Mouse (Mus musculus) hindbrain, embryonic 12.5 days (tissue): ENCODE data around the gene Iqgap2. TPM values are rescaled to one million over a fixed set of nuclear protein-coding genes. Genes with fewer than 3 reads are reported as not detected.
A peak's percentile ranks its signal among the peaks of the same experiment; 100 is the strongest.

Source experiments
- ATAC-seq: fragments of 200-750 bp; cut with Nextera tagmentation; 2 replicates; pipeline ENCODE4 v1.8.0; 2017; ENCODE audit warnings: moderate TSS enrichment; ENCODE audit not compliant: low FRiP score
- H3K27ac ChIP-seq: fragments of 300-500 bp; sonication (generic); 2 replicates; pipeline ENCODE4 v1.5.1; 2016; ENCODE audit warnings: mild to moderate bottlenecking
- H3K27me3 ChIP-seq: fragments of 300-500 bp; sonication (generic); 2 replicates; pipeline ENCODE4 v1.6.1; 2016; ENCODE audit warnings: mild to moderate bottlenecking
- H3K36me3 ChIP-seq: fragments of 300-500 bp; sonication (generic); 2 replicates; pipeline ENCODE4 v1.6.1; 2016; ENCODE audit warnings: mild to moderate bottlenecking
- H3K4me1 ChIP-seq: fragments of 300-500 bp; sonication (generic); 2 replicates; pipeline ENCODE4 v1.6.1; 2016
- H3K4me2 ChIP-seq: fragments of 300-500 bp; sonication (generic); replicated peaks from 2 replicates; pipeline ENCODE4 v1.6.1; 2016; ENCODE audit warnings: mild to moderate bottlenecking
- H3K4me3 ChIP-seq: fragments of 300-500 bp; sonication (generic); 2 replicates; pipeline ENCODE4 v1.5.1; 2016; ENCODE audit warnings: mild to moderate bottlenecking
- H3K9ac ChIP-seq: fragments of 300-500 bp; sonication (generic); 2 replicates; pipeline ENCODE4 v1.6.1; 2016; ENCODE audit warnings: mild to moderate bottlenecking, moderate library complexity
- H3K9me3 ChIP-seq: fragments of 300-500 bp; sonication (generic); replicated peaks from 2 replicates; pipeline ENCODE4 v1.6.1; 2016; ENCODE audit warnings: mild to moderate bottlenecking
- WGBS: fragments of 180-500 bp; shearing (Covaris S2); methylation state at CpG from one replicate; pipeline ENCODE4 v1.1.7; 2016; 5-methylcytosine and 5-hydroxymethylcytosine counted together
- polyA plus RNA-seq: library from polyadenylated mRNA; unstranded; fragments of >200 nt; fragmentation: Nextera tagmentation; extraction: Ambion mirVana; gene quantifications from 2 replicates; pipeline ENCODE4 v1.2.1, GENCODE M21; 2016

Iqgap2 gene
- polyA plus RNA-seq, 1 experiment from 2014 or later, result 14.0 TPM

DNA sequence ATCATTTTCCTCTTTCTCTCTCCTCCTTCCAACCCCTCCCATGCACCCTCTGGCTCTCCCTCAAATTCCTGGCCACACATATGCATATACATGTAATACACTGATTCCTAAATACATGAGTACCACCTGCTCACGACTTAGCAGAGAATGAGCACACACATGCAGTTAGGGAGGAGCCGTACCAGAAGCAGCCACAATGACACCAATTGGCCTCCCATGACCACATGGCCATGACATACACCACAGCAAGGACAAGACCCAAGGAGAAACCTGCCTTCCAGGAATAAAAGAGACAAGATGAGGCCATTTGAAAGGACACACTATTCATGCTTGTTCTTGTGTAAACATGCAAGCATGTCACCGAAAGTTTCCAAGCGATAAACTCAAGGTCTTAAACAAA, 72.8 kb downstream of the Iqgap2 start:
- no peak overlapping the region for H3K9ac ChIP-seq
- no peak overlapping the region for H3K4me2 ChIP-seq
- H3K4me1 ChIP-seq, result no peaks in the 10 kb centered on the region
- no peaks in the 10 kb centered on the region for H3K9me3 ChIP-seq
- no peak for ATAC-seq
- no peak overlapping the region for H3K27ac ChIP-seq
- no peaks in the 10 kb centered on the region for H3K36me3 ChIP-seq
- no peaks in the 10 kb centered on the region for H3K27me3 ChIP-seq
- H3K4me3 ChIP-seq, result no peak overlapping the region
- WGBS, result 92% methylated on average over 4 of the region's 4 CpGs

DNA sequence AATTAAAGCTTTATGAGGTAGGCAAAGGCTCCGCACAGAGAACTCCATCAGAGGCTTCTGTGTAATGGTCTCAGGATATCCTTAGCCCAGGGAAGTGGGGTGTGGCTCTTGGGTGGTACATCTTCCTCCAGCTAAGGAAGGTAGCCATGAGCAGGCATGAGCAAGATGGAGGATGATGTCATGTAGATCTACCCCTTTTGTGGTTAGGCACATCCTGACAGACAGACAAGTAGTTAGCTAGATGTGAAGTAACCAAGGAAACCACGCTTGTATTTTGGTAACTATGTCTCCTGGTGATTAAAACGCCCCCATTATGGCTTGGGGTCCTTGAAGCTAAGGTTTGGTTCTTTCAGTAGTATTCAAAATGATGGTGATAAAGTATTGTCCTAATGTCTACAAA, 78.1 kb downstream of the Iqgap2 start:
- no peak overlapping the region for H3K9ac ChIP-seq
- H3K36me3 ChIP-seq, result no peaks in the 10 kb centered on the region
- ATAC-seq, result no peak
- no peaks in the 10 kb centered on the region for H3K27me3 ChIP-seq
- H3K27ac ChIP-seq, result no peak overlapping the region
- H3K4me2 ChIP-seq, result no peak overlapping the region
- H3K4me1 ChIP-seq, result no peaks in the 10 kb centered on the region
- no peak overlapping the region for H3K4me3 ChIP-seq
- 92% methylated on average over 3 of the region's 3 CpGs for WGBS
- H3K9me3 ChIP-seq, result no peaks in the 10 kb centered on the region

DNA sequence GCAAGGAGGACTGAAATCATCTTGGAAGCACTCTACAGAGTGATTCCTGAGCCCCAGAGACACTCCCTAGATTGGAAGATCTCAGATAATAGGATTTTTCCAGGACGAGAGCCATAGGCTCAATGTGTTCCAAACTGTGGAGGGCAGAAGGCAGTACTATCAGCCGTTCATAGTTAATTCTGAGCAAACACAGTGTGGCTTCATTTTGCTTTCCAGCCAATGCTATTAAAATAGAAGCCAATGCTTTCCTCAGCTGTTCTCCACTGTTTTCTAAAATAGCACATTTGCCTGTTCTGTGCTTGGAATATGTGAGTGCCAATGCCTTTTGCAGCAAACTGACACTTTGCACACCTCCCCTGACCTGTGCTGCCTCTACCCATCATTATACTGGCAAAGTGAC, 80.9 kb downstream of the Iqgap2 start:
- ATAC-seq, result no peak
- no peak overlapping the region for H3K9ac ChIP-seq
- peaks cover 14% of the 10 kb centered on the region for H3K4me1 ChIP-seq
- WGBS, result 81% methylated on average over 2 of the region's 2 CpGs
- no peaks in the 10 kb centered on the region for H3K36me3 ChIP-seq
- no peak overlapping the region for H3K27ac ChIP-seq
- no peaks in the 10 kb centered on the region for H3K27me3 ChIP-seq
- H3K4me3 ChIP-seq, result no peak overlapping the region
- H3K4me2 ChIP-seq, result no peak overlapping the region
- H3K9me3 ChIP-seq, result no peaks in the 10 kb centered on the region

DNA sequence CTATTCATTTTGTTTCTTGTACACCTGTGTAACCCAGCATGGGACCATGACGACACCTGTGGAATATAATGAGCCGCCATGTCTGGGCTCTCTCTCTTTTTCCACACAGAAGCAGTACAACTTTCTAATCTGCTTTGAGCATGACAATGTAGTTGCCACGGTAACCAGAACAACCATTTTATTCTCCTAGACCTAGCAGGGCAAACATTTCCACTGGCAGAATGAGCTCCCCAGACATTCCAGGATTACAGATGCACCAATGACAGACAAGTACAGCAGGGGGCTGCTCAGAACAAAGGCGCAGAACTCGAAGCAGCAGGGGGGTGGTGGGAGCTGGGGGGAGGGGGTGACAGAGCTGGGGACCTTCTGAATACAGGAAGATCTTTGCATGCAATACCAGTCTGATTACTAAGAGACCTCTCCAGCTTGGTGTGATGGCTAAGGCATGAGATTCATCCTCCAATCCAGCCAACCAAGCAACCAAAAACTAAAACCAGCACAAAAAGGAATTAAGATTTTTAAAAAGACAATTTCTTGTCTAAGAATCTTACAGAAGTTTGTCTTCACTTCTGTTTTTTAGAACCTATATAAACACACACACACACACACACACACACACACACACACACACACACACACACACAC, 84.5 kb downstream of the Iqgap2 start:
- no peaks in the 10 kb centered on the region for H3K27me3 ChIP-seq
- peak overlapping the region; percentile 60 for H3K27ac ChIP-seq
- peak; percentile 89 for ATAC-seq
- 12% methylated on average over 5 of the region's 5 CpGs for WGBS
- H3K4me1 ChIP-seq, result peaks cover 18% of the 10 kb centered on the region
- H3K4me2 ChIP-seq, result peak overlapping the region; percentile 22
- H3K4me3 ChIP-seq, result no peak overlapping the region
- H3K9ac ChIP-seq, result no peak overlapping the region
- no peaks in the 10 kb centered on the region for H3K36me3 ChIP-seq
- no peaks in the 10 kb centered on the region for H3K9me3 ChIP-seq

DNA sequence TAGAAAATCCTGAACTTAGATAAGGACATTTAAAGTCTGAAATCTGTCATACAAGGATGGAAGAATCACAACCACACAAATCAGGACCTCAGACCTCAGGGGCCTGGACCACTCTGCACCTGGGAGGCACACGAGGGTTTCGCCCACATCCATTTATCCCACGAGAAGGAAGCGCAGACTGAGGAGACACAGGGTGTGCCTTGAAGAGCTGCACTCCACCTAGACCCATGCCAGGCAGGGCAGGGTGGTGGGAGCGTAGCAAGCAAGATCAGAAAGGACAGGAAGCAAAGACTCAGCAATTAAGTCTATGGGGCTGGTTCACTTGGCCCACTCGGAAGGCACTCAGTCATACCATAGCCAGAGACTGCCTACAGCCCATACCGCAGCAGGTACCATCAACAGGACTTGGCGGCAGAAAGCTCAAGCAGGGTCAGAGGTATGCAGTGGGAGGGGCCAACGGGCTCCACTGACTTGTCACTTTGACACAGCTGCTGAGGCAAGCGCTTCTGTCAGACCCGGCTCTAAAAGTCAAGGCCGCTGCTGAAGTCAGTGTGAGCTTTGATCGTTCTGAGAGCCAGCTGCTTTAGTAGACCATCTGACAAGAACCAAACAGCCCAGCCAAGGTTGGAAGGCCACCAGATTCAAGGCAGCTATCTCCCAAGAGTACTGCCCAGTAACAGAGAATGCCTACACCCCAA, 86.1 kb downstream of the Iqgap2 start:
- no peak overlapping the region for H3K4me3 ChIP-seq
- H3K4me2 ChIP-seq, result no peak overlapping the region
- no peaks in the 10 kb centered on the region for H3K36me3 ChIP-seq
- no peaks in the 10 kb centered on the region for H3K9me3 ChIP-seq
- peak; percentile 32; the same call in 1 of the 2 replicates for ATAC-seq
- WGBS, result 52% methylated on average over 13 of the region's 13 CpGs
- no peaks in the 10 kb centered on the region for H3K27me3 ChIP-seq
- no peak overlapping the region for H3K9ac ChIP-seq
- peaks cover 18% of the 10 kb centered on the region for H3K4me1 ChIP-seq
- no peak overlapping the region for H3K27ac ChIP-seq

DNA sequence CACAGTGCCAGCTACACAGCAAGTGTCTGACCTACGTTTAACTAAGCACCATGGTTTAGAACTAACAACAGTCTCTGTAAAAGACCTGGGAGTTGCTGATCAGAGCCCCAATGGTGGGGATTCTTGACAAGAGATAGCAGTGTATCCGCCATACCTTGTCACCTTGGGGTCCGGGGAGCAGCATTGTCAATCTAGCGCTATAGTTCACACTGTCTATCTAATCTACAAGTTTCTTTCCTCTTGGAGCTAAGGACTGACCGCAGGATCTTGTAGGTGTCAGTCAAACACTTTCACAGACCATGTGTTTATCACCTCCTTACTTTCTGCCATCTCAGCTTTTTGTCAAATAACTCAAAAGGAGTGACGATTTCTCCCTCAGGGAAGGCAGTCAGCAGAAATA, 87.6 kb downstream of the Iqgap2 start:
- WGBS, result 93% methylated on average over 6 of the region's 6 CpGs
- peaks cover 18% of the 10 kb centered on the region for H3K4me1 ChIP-seq
- H3K36me3 ChIP-seq, result no peaks in the 10 kb centered on the region
- H3K27ac ChIP-seq, result no peak overlapping the region
- H3K27me3 ChIP-seq, result no peaks in the 10 kb centered on the region
- no peak for ATAC-seq
- H3K9me3 ChIP-seq, result no peaks in the 10 kb centered on the region
- no peak overlapping the region for H3K4me2 ChIP-seq
- H3K4me3 ChIP-seq, result no peak overlapping the region
- no peak overlapping the region for H3K9ac ChIP-seq

DNA sequence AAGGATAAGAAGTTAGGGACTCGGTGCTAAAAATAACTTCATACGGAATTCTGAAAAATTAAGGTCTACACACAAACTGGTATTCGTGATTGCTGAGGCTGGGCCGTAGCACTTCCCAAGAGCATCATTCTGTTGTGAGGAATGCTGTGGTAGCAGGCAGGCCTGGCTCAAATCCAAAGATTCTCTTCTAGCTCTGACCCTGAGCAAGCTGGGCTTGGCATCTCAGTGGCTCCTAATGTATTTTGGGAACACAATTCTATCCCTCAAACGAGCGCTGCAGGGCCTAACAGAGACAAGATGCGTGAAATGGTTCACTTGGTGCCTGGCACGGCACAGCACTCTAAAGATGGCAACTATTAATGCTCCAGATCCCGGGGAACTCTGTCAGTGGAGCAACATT, 90.8 kb downstream of the Iqgap2 start:
- WGBS, result 80% methylated on average over 9 of the region's 9 CpGs
- Histone ChIP-seq H3K4me3 (no peak overlapping the region), H3K36me3 (no peaks in the 10 kb centered on the region)

DNA sequence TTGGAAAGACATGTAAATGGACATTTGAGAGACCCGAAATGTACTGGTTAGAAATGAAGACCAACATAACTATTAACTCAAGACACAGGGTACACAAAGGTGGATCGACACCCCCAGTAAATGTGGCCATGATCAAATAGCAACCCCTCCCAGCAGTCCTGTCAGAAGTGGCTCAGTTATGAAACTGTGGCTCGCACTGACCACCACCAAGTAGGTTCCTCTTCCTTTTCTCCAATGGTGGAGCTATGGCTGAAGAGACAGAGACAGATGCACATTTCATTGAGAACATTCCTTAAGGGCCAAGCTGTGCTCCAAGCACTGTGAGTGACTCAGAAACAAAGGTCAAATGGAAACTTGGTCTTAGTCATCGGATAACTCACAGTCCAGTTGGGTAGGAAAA, 92.4 kb downstream of the Iqgap2 start:
- no peaks in the 10 kb centered on the region for H3K4me1 ChIP-seq
- no peak overlapping the region for H3K9ac ChIP-seq
- H3K4me2 ChIP-seq, result no peak overlapping the region
- H3K9me3 ChIP-seq, result no peaks in the 10 kb centered on the region
- no peaks in the 10 kb centered on the region for H3K36me3 ChIP-seq
- WGBS, result 85% methylated on average over 4 of the region's 4 CpGs
- H3K4me3 ChIP-seq, result no peak overlapping the region
- no peaks in the 10 kb centered on the region for H3K27me3 ChIP-seq
- H3K27ac ChIP-seq, result no peak overlapping the region
- ATAC-seq, result no peak

More for the DNA sequence above, 90.8 kb downstream of the Iqgap2 start:
- H3K9ac ChIP-seq, result no peak overlapping the region
- no peaks in the 10 kb centered on the region for H3K9me3 ChIP-seq
- H3K4me1 ChIP-seq, result peaks cover 6% of the 10 kb centered on the region
- no peak for ATAC-seq
- no peak overlapping the region for H3K27ac ChIP-seq
- H3K27me3 ChIP-seq, result no peaks in the 10 kb centered on the region
- H3K4me2 ChIP-seq, result no peak overlapping the region

DNA sequence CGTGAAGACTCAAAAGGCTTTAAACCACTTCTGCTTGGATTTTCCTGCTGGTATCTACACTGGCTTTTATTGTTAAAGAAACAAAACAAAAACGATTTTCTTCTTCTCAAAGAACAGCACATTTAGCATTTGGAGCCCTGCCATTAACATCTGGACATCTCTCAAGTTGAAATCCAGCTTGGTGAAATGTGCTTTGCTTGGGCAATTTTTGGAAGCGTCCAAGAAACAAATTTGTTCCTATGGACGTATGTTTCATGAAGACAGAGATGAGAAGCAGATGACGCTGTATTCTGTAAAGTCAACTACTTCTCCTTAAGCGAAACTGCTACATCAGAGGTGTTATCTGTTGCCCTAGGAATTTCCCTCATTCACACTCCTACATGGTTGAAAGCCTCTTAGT, 93.0 kb downstream of the Iqgap2 start:
- Histone ChIP-seq H3K27ac (no peak overlapping the region), H3K27me3 (no peaks in the 10 kb centered on the region), H3K9ac (no peak overlapping the region), H3K9me3 (no peaks in the 10 kb centered on the region), H3K4me3 (no peak overlapping the region), H3K4me2 (no peak overlapping the region), H3K4me1 (no peaks in the 10 kb centered on the region), H3K36me3 (no peaks in the 10 kb centered on the region)
- whole genome bisulfite sequencing, result 77% methylated on average over 6 of the region's 6 CpGs
- ATAC-seq, result no peak

DNA sequence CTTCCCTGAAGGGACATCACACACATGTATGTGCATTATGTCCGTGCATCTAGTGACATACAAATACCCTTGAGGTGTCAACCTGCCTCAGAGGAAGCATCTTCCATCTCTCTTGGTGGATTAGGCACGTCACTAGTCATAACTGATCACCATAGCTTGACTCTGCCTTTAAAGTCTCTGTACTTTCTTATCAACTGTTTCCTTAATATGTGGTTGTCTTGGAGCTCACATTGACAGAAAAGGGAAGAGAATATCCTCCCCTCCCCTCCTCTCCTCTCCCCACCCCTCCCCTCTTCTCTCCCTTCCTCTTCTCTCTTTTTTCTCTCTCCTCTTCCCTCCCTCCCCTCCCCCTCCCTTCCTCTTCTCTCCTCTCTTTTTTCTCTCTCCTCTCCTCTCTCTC, 94.2 kb downstream of the Iqgap2 start:
- H3K4me3 ChIP-seq, result no peak overlapping the region
- H3K9me3 ChIP-seq, result no peaks in the 10 kb centered on the region
- H3K4me1 ChIP-seq, result no peaks in the 10 kb centered on the region
- H3K9ac ChIP-seq, result no peak overlapping the region
- H3K36me3 ChIP-seq, result no peaks in the 10 kb centered on the region
- 98% methylated on average over 2 of the region's 2 CpGs for WGBS
- no peak overlapping the region for H3K27ac ChIP-seq
- no peak overlapping the region for H3K4me2 ChIP-seq
- ATAC-seq, result no peak
- H3K27me3 ChIP-seq, result no peaks in the 10 kb centered on the region

DNA sequence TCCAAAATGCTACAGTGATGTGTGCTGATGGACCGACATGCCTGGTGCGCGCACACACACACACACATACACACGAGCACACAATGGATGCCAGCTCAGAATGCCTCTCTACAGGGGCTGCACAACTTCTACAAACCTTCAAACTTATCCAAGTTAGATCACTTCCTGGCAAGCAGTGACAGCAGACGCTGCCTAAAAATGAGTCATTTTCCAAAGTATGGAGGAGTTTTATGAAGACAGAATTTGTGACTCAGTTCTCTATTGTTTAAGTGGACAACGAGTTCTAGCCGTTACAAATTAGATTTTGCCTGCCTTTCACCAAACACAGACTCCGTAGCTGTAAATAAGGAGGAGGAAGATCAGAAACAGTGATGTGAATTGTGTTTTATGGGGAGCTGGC, 97.4 kb downstream of the Iqgap2 start:
- Histone ChIP-seq H3K27me3 (no peaks in the 10 kb centered on the region), H3K9ac (no peak overlapping the region), H3K4me2 (no peak overlapping the region), H3K9me3 (no peaks in the 10 kb centered on the region), H3K4me3 (no peak overlapping the region), H3K4me1 (peaks cover 3% of the 10 kb centered on the region; the same call in 1 of the 2 replicates), H3K27ac (no peak overlapping the region), H3K36me3 (no peaks in the 10 kb centered on the region)
- 70% methylated on average over 8 of the region's 8 CpGs for WGBS
- ATAC-seq, result no peak

DNA sequence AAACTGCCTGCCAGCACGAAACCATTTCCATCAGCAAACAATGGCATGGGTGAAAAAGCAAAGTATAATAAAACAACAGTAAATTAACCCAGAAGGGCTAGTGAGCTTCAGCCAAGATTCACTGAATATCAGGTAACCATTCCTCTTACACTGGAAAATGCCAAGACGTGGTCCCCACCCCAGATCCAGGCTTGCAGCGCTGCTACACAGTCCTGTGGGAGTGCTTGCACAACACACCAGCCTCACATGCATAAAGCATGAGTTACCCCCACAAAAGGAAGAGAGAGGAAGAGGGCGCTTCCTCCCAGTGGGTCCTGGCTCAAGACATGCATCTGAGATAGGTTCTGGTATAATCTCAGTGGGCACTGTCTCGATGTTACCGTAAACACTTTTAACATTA, 100.8 kb downstream of the Iqgap2 start:
- no peaks in the 10 kb centered on the region for H3K9me3 ChIP-seq
- H3K4me2 ChIP-seq, result no peak overlapping the region
- no peaks in the 10 kb centered on the region for H3K36me3 ChIP-seq
- 83% methylated on average over 6 of the region's 6 CpGs for WGBS
- ATAC-seq, result no peak
- H3K27me3 ChIP-seq, result no peaks in the 10 kb centered on the region
- no peak overlapping the region for H3K4me3 ChIP-seq
- H3K4me1 ChIP-seq, result peaks cover 3% of the 10 kb centered on the region; the same call in 1 of the 2 replicates
- no peak overlapping the region for H3K9ac ChIP-seq
- no peak overlapping the region for H3K27ac ChIP-seq
